Mouse (Mus musculus) ES-Bruce4 (cell line): ENCODE data around the gene Tmem50b.

ENCODE experiments used
- CTCF ChIP-seq: IDR thresholded peaks from one replicate; pipeline ENCODE4 v1.8.1; 2011; ENCODE audit warnings: low read depth, low read length
- EP300 ChIP-seq: IDR thresholded peaks from 2 replicates; pipeline ENCODE4 v1.6.1; 2011; ENCODE audit warnings: low read depth, low read length; ENCODE audit not compliant: insufficient read depth
- POLR2A ChIP-seq: IDR thresholded peaks from one replicate; pipeline ENCODE4 v1.8.1; 2011; ENCODE audit warnings: low read length; ENCODE audit not compliant: insufficient read depth

DNA sequence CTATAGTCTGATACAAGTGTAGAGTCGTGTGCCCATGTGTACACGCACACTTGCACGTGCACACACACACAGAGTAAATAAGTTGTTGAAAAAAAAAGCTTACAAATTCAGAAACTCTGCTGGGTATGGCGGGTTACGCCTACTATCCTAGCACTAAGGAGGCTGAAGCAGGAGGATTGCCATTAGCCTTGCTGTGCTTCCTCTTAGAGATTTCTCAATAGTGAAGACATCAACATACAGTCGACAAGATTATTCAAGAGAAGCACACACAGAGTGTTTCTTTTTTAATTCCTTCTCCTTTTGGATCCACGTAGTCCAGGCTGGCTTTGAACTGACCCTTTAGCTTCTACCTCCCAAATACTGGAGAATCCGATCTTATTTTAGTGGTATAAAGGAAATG, 42.6 kb upstream of the Tmem50b start:
- no peak for TF ChIP-seq CTCF
- TF ChIP-seq POLR2A = no peak
- TF ChIP-seq EP300 = no peak
